Mouse (Mus musculus): ENCODE results near the gene Zg16.

GRCm38 (mm10) chr7:127014320-127014719 is 72.8 kb downstream of the Zg16 start, which contains the start of gene Mvp:
- TF ChIP-seq EP300 (IDR thresholded peaks at IDR 0.05) (no peak), CTCF (IDR thresholded peaks at IDR 0.05) (no peak)
